Mouse (Mus musculus): ENCODE results near the gene Zfp982.
"Not testable (repeated sequence)": the region's sequence is repeated elsewhere in the genome, so short reads cannot be mapped to it uniquely, and the experiment has no call there.

Gene Zfp982

DNA sequence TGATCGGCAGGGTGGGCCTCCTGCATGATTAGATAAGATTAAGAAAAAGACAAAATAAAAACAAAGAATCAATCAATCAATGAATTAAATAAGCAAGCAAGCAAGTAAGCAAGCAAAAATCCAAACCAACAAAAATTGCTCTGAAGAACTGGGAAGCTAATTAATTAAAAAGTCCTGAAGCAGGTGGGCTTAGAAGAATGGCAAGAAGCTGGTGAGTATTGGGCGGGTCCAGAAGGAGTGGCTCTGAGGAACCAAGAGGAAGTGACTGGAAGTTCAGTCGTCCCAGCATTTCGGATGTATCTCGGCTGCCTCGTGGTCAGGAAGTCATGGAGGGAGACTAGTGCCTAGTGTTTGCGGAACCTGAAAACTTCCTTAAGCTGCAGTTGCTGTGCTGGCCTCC, at the start of gene Zfp982:
Zfp982 (plus strand) TSS at position 301 of the 400 bp plus-strand sequence.
- not testable (repeated sequence) for DNase-seq (ENCODE audit: inconsistent ontology term)

DNA sequence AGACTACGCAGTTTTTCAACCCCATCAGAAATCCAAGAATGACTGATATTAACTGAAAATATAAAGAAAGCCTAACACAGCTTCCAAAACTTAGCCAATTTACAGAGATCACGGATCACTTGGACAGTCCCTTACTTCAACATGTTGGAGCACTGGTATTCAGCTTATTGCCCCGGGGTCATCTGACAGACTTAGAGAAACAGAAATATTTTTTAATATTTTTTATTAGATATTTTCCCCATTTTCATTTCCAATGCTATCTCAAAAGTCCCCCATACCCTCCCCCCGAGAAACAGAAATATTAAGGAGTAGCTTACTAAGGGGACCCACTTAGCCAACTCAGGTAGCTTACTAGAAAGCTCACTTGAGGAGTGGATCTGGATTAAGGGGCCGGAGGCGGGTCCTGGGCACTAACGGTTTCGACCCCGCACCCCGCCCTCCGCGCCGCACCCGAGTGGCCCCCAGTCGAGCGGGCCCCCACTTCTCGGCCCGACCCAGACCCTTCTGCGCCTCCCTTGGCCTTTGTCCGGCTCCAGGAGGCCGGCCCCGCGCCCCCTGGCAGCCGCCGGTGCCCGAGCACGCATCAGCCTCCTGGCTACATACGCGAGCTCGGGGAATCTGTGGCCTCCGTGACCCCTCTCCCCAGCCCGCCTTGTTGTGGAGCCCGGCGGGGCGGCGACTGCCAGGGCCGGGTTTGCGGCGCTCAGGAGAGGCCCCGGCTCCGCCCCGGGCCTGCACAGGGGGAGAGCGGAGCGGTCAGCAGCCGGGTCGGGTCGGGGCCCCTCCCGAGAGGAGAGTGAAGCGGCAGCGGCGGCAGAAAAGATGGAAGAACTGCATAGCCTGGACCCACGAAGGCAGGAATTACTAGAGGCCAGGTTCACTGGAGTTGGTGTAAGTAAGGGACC, 49.3 kb upstream of the Zfp982 start:
- peak; percentile 84 for DNase-seq (ENCODE audit: inconsistent ontology term)

DNA sequence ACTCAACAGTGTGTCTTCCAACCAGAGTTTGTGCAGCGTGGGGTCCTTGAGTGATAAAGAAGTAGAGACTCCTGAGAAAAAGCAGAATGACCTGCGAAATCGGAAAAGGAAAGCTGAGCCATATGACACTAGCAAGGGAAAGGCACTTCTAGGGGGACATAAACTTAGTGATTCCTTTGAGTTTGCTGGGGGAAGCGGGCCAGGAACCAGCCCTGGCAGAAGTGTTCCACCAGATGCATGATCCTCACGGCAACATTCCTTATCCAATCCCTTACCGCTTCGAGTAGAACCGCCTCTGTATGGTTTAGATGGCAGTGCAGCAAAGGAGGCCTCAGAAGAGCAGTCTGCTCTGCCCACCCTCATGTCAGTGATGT, 48.7 kb upstream of the Zfp982 start:
- DNase-seq (ENCODE audit: inconsistent ontology term): not testable (repeated sequence)

DNA sequence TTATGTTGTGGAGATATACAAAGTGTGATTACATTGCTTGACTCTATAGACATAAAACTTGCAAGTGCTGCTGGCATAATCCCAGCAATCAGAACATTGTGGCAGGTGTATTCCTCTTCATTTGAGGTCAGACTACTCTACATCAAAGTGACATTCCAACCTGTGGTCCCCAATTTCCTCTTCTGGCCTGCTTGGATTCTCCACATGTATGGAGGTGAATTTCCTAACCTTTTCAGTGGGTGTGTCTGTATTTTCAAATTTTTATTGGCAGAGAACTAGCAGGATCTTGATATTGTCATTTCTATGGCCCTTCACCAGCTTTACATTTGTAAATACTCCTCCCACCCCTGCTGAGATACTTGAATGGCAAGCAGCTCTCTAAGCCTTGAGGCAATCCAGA, 46.8 kb upstream of the Zfp982 start:
- DNase-seq (ENCODE audit: inconsistent ontology term): not testable (repeated sequence)

DNA sequence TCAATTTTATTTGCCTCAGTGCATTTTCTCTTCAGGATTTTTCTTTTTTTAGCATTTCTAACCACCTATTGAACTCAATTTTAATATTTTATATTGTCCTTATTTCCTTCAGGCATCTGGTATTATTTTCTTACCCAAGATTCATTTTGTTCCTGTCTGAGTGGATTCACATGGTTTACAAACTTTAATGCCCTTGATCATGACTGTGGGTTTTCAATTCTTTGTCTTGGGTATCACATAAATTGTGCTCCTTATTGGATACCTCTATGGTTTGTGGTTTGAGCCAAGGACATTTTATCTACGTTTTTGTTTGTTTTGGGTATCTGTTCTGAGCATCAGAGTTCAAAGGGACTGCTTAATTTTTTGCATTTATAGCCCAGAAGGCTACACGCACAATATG, 43.9 kb upstream of the Zfp982 start:
- no peak for DNase-seq (ENCODE audit: inconsistent ontology term)

DNA sequence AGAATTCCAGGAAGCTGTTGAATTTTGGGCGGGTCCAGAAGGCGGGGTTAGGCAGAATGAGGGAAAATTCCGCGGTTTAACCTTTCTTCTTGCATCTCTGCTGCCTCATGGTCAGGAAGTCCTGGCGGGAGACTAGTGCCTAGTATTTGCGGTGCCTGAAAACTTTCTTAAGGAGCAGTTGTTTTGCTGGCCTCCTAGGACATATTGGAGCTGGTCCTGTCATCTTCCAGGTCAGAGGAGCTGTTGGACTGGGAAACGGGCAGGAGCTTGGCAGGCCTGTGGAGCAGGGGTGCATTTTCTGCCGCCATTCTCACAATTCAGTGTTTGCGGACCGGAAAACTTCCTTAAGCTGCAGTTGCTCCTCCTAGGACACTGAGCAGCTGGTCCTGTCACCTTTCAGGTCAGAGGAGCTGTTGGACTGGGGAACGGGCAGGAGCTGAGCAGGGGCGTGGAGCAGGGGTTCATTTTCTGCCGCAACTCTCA, 43.1 kb upstream of the Zfp982 start:
- DNase-seq (ENCODE audit: inconsistent ontology term): no peak

DNA sequence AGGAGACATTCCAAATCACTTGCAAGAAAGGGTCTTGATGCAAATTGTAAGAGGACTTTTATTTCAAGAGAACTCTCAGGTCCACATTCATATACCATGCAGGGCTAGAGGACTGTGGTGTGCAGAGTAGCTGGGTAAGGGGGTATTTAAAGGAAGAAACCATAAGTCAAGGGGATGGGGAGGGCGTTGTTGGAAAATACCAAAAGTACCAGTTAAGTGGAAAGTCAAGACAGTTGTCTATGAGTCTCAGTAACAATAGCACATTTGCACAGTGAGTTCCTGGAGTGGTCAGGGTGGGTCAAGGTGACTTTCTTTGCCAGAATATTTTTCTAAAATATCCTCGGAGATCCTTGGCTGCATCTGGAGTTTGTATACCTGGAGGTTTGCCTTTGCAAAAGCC, 42.2 kb upstream of the Zfp982 start:
- DNase-seq (ENCODE audit: inconsistent ontology term): not testable (repeated sequence)

DNA sequence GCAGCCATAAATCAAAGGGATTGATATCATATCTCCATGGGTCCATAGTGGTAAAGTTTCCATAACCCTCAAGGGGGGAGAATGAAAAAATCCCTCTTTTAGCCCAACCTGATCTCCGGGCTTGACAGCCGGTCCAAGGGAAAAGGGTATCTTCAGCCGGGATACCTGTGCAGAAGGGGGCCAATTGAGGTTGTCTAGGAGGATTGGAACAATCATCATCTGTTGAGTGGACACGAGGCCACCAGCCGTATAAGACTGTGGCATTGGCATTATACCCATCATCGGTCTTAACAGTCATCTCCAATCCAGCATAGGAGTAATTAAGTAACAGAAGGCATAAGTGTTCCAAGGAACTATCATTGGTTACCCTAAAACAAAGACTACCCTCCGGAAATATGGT, 25.0 kb upstream of the Zfp982 start:
- not testable (repeated sequence) for DNase-seq (ENCODE audit: inconsistent ontology term)

DNA sequence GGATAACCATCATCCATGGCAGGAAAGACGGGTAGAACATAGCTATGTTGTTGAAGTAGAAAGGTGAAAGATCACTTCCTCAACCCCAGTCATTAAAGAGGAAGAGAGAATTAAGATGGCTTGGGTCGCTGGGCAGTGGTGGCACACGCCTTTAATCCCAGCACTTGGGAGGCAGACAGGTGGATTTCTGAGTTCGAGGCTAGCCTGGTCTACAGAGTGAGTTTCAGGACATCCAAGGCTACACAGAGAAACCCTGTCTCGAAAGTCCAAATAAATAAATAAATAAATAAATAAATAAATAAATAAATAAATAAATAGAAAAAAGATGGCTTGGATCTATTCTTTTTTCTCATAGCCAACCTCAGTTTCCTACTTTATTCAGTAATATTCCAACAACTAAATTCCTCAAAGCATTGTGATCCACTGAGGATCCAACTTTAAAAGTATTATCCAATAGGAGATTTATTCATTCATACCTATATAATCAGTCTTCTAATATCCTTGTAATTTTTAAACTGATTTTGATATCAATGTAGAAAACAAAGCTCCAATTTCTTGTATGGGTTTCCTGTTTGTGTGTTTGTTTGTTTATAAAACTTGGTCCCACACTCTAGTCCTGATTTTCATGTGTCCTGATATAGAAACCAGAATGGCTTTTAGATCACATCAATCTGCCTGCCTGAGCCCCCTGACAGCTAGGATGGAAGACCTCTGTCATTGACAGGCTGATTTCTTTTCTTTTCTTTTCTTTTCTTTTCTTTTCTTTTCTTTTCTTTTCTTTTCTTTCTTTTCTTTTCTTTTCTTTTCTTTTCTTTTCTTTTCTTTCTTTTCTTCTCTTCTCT, 6.8 kb downstream of the Zfp982 start:
- not testable (repeated sequence) for DNase-seq (ENCODE audit: inconsistent ontology term)

DNA sequence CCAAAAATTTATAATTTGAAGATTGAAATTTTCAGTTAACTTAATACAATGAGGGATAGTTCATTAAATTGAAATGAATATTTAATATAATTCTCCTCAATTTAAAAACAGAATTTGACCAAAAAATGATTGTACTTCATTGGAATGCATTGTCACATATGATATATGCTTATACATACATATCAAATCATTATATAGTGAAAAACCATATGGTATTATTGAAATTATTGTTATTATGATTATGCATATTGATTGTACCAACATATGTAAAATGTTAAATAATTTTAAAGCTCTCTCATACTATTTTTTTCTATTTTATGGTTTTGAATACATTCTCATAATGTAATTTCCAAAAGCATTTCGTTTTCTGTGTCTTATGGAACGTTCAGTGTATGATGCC, 17.0 kb downstream of the Zfp982 start:
- DNase-seq (ENCODE audit: inconsistent ontology term): no peak

DNA sequence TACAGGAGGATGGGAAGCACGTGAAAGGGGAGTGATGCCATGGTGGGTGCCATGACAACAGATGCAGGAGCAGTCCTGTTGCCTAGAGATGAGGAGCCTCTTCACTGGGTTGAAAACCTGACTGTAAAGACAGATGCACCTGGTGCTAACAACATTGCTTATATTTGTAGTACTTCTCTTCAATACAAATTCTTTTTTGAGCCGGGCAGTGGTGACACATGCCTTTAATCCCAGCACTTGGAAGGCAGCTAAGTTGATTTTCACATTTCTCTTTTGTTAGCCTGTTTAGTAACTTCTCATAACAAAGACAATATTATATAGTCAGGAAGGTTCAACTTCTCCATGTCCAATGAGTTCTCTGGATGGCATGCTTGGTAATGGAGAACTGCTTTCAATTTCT, 26.8 kb downstream of the Zfp982 start:
- no peak for DNase-seq (ENCODE audit: inconsistent ontology term)

DNA sequence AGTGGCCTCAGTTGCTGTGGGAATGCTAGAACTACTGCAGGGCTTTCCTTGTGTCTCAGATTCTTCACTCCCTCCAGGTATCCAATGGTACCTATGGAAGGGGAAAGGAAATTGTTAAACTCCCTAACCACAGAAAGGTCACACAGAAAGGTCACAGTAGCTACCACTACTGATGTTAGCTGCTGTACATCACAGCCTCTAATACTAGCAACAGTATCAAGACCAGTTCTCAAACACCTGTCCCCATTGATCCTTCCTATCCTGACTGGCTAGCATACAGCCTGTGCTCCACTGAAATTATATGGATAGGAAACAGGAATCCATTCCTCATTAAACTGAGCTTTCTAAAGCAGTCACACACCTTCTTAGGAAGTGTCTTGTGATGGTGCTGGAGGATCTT, 27.9 kb downstream of the Zfp982 start:
- DNase-seq (ENCODE audit: inconsistent ontology term): no peak

DNA sequence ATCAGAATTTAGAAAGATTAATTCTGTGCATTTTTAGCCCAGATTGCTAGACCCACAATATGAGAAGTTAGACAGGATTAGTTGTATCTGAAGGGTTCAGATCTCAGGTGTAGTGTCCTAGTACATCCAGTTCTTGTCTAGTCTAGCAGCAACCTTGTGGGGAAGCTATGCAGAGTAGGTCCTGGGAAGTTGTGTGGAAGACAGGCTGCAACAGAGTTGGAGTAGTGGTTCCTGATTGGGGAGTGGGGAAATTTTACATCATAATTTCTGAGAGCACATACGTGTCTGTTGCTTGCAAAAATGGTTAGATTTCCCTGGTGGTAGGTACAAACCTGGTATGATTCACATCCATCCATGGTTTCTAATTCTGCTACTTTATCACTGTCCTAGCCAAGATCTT, 32.9 kb downstream of the Zfp982 start:
- no peak for DNase-seq (ENCODE audit: inconsistent ontology term)

DNA sequence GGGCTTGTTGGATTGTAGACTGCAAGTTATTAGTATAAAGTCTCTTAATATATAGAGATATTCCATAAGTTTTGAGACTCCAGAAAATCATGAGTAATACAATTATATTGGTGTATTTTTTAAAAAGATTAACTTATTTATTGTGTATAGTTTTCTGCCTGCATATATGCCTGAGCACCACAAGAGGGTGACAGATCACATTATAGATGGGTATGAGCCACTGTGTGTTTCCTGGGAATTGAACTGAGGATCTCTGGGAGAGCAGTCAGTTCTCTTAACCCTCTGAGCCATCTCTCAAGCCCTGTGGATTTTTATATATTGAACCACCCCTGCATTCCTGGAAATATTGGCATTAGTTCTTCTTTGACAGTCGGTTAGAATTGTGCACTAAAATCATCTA, 38.1 kb downstream of the Zfp982 start:
- DNase-seq (ENCODE audit: inconsistent ontology term): no peak

DNA sequence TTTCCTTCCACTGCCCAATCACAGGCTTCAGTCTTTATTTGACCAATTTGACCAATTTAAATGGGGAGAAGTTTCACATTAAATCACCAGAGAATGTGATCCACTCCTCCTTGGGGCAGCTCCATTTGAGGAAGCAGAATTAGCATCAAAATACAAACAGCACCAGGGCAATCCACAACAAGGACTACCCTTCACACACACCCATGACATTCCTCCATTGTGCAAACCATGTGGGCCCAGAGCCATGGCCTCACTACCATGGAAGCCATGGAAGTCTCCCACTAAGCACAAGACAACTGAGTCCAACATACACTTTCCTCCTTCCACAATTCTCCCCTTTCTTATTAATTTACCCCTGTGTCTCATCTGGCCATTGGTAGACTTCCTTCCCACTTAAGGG, 43.7 kb downstream of the Zfp982 start:
- DNase-seq (ENCODE audit: inconsistent ontology term): not testable (repeated sequence)

DNA sequence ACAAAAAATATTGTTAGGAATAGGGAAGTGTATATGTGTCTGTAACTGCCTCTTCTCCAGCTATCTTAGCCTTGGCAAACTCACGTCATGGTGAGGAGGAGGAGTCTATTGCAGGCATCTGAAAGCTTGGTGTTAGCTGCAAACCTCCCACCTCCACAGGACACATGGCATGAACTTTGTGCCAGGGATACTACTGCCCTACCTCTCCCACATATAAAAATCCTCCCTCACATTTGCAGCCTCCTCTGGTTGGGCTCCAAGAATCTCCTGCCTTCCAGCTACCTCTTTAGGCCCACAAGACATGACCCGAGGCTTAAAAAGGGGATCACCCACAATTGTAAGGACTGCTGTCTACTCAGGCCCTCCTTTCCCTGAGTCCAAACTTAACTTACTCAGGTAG, 45.5 kb downstream of the Zfp982 start:
- no peak for DNase-seq (ENCODE audit: inconsistent ontology term)

DNA sequence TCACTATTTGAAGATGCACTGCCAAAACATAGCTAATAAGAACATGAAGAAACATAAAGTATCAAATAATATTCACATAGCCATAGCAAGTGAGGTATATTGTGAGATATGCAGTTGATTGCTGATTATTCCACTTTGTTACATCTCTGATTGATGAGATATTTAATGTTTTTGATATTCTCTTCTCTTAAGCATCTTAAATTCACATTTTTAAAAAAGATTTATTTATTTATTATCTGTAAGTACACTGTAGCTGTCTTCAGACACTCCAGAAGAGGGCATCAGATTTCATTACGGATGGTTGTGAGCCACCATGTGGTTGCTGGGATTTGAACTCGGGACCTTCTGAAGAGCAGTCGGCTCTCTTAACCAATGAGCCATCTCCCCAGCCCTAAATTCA, 47.7 kb downstream of the Zfp982 start, which contains the start of gene Gm16503:
Gm16503 (plus strand) TSS at position 301 of the 400 bp plus-strand sequence.
- DNase-seq (ENCODE audit: inconsistent ontology term): not testable (repeated sequence)

DNA sequence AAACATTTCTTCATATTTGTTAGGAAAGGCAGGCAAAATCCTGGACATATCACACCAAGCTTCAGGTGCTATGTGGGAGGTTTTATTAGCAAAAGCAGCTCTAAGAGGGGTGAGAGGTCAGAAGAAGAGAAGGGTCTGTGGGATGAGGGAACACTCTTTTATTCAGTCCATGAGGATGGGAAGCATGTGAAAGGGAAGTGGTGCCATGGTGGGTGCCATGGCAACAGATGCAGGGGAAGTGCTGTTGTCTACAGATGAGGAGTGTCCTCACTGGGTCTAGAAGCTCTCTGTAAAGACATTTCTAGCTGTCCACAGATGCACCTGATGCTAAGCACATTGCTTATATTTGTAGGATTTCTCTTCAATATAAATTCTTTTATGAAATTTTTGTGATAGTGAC, 48.9 kb downstream of the Zfp982 start:
- no peak for DNase-seq (ENCODE audit: inconsistent ontology term)

DNA sequence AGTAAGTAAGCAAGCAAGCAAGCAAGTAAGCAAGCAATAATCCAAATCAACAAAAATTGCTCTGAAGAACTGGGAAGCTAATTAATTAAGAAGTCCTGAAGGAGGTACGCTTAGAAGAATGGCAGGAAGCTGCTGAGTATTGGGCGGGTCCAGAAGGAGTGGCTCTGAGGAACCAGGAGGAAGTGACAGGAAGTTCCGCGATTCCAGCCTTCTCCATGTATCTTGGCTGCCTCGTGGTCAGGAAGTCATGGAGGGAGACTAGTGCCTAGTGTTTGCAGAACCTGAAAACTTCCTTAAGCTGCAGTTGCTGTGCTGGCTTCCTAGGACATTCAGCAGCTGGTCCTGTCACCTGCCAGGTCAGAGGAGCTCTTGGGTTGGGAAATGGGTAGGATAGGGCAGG, 60.9 kb downstream of the Zfp982 start, which contains the start of gene Zfp985:
Zfp985 (plus strand) TSS at position 207 of the 400 bp plus-strand sequence.
- DNase-seq (ENCODE audit: inconsistent ontology term): not testable (repeated sequence)

DNA sequence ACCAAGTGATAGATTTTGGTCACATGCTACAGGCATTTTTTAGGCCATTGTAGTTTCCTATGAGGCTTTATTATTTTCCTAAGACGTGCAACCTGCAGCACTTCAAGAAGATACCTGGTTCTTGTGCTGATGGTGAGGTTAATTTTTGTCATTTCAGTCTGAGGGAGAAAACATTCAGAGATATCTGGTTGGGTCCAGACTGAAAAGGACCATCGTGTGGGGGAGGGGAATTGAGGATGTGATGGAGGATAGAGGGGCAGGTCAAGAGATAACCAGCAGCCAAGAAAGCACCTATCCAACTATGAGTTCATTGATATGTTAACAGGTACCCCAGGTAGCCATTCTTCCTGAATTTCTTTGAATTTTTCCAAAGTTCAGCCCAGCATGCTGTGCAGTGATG, 62.1 kb downstream of the Zfp982 start:
- not testable (repeated sequence) for DNase-seq (ENCODE audit: inconsistent ontology term)

DNA sequence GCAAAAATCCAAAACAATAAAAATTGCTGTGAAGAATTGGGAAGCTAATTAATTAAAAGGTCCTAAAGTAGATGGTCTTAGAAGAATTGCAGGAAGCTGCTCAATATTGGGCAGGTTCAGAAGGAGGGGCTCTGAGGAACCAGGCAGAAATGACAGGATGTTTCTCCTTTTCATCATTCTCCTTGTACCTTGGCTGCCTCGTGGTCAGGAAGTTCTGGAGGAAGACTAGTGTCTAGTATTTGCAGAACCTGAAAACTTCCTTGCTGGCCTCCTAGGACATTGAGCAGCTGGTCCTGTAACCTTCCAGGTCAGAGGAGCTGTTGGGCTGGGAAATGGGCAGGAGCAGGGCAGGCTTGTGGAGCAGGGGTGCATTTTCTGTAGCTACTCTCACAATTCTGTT, 64.7 kb downstream of the Zfp982 start:
- DNase-seq (ENCODE audit: inconsistent ontology term): not testable (repeated sequence)

DNA sequence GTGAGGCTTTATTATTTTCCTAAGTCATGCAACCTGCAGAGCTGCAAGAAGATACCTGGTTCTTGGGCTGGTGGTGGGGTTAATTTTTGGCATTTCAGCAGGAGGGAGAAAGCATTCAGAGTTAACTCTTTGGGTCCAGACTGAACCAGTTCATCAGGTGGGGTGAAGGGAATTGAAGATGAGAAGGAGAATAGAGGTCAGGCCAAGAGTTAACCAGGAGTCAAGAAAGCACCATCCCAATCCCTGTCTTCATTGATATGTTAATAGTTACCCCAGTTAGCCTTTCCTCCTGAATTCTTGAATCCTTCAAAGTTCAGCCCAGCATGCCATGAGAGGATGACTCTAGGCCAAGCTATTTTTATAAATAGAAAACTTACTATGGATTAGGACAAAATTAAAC, 65.8 kb downstream of the Zfp982 start:
- not testable (repeated sequence) for DNase-seq (ENCODE audit: inconsistent ontology term)

Data from Muller cell, postnatal 12 days (primary cell).